Mouse (Mus musculus): Measurements from ENCODE around the gene H1f0. TPM values are rescaled to one million over a fixed set of nuclear protein-coding genes. Genes with fewer than 3 reads are reported as not detected.
"Not testable (repeated sequence)": the region's sequence is repeated elsewhere in the genome, so short reads cannot be mapped to it uniquely, and the experiment has no call there.

H1f0 gene
- polyA plus RNA-seq, 1 experiment, result 112 TPM

GRCm38 (mm10) chr15:79031908-79032307 lies 3.7 kb downstream of the H1f0 start:
- DNase-seq (ENCODE audit: extremely low spot score in 1 of 2, low spot score in 1 of 2), result not testable (repeated sequence)

DNA sequence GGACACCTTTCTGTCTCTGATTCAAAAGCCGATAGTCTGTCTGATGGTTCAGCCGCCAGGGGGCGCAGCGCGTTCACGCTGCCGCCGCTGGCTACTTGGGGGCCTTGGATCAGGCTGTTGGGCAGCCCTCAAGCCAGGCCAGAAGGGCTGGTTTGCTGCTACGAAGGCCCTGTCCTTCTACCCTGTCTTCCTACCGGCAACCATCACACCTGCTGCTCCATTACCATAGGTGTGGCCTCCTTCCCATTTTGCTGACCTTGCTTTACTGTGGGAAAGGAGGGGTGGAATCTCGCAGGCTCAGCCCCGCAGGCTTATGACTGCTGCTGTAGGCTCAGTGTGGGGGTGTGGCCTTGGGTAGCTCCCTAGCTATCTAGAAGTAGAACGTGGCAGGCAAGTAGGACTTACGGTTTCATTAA lies 9.7 kb downstream of the H1f0 start:
- DNase-seq (ENCODE audit: extremely low spot score in 1 of 2, low spot score in 1 of 2), result peak in 1 of 2 experiments; percentile 83

- no peak for DNase-seq (ENCODE audit: extremely low spot score in 1 of 2, low spot score in 1 of 2)
Measured at GRCm38 (mm10) chr15:79038331-79038730, 10.1 kb downstream of the H1f0 start.

DNA sequence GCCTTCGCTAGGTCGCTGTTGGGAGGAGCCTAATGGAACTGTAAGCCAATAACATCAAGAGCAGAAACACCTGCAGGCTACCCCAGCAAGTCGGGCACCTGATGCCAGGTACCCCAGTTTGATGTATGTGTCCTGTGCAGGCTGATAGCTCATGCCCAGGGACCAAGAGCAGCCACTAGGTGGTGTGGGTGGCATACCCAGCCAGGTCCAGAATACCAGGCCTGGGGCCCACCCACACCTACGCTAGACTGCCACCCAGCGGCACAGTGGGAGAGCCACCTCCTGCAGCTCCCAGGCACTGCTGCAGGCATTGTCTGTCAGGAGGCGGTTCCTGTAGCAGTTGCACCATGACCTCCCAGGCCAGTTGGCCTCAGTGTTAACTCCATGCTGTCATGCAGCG lies 10.6 kb downstream of the H1f0 start:
- peak in 1 of 2 experiments; percentile 68 for DNase-seq (ENCODE audit: extremely low spot score in 1 of 2, low spot score in 1 of 2)

DNA sequence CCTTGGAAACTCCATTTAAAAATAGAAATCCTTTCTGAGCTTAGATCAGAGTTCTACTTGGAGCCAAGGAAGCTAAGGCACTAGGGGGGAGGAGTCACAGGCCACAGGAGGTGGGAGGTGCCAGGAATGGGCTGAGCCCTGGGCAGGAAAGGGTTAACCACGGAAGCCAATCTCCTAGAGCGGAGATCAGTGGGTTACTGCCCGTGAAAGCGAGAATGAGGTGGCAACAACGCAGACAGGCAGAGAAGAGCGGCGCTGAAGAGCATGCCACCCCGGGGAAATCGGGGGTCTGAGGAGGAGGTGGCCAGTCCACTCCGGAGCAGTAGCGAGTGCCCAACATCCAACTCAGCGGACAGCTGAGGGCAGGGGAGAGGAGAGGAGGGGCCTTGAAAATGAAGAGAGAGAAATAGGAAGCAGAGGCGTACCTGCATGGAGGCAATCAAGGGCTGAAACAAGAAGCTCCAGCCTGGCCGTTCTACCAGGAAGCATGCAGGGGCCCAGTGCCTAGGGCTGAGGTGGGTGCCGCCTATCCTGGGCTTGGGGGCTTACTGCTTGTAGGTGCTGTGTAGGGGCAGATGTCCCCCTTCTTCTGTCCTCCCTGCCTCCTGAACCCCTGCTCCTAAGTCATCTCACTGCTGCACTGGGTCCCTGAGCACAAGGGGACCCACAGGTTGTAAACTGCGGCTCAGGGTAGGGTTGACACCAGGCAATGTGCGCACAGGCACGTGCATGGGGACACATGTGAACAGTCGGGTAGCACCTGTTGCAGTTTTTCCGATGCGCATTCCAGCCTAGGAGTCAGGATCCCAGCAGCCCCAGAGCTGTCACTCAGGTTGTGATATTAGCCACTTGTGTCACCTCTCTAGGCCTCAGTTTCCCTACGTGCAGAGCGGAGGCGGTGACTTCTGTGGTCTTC lies 12.5 kb downstream of the H1f0 start:
- DNase-seq (ENCODE audit: extremely low spot score in 1 of 2, low spot score in 1 of 2), result no peak

- no peak for DNase-seq (ENCODE audit: extremely low spot score in 1 of 2, low spot score in 1 of 2)
Measured at GRCm38 (mm10) chr15:79041585-79041984, 13.3 kb downstream of the H1f0 start, which contains the start of gene Galr3. Galr3 (plus strand) TSS chr15:79041885.

GRCm38 (mm10) chr15:79042721-79043491 lies 14.7 kb downstream of the H1f0 start:
- DNase-seq (ENCODE audit: extremely low spot score in 1 of 2, low spot score in 1 of 2), result peak in 1 of 2 experiments; percentile 65

- no peak for DNase-seq (ENCODE audit: extremely low spot score in 1 of 2, low spot score in 1 of 2)
Measured at GRCm38 (mm10) chr15:79044837-79045236, 16.6 kb downstream of the H1f0 start.

- DNase-seq (ENCODE audit: extremely low spot score in 1 of 2, low spot score in 1 of 2), result no peak
Measured at GRCm38 (mm10) chr15:79048186-79048585, 19.9 kb downstream of the H1f0 start.

GRCm38 (mm10) chr15:79050160-79050845 lies 22.1 kb downstream of the H1f0 start:
- DNase-seq (ENCODE audit: extremely low spot score in 1 of 2, low spot score in 1 of 2), result no peak

DNA sequence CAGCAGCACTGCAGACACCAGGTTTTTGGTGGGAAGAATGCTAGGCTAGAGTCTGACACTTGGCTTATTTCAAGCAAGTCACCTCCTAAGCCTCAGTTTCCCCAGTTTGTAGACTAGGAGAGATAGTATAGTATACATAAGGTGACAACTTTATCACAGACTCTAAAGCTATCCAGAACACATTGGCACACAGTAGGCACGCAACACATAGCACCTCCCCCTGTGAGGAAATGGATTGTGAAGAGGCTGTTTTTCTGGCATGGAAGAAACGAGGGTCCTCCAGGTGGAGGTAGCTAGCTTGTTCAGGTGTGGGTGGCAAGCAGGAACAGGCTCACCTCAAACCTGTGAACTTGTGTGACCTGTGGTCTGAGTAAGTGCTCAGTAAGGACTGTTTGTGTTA lies 22.7 kb downstream of the H1f0 start:
- no peak for DNase-seq (ENCODE audit: extremely low spot score in 1 of 2, low spot score in 1 of 2)

- no peak for DNase-seq (ENCODE audit: extremely low spot score in 1 of 2, low spot score in 1 of 2)
Measured at GRCm38 (mm10) chr15:79051461-79052360, 23.5 kb downstream of the H1f0 start.

- DNase-seq (ENCODE audit: extremely low spot score in 1 of 2, low spot score in 1 of 2), result no peak
Measured at GRCm38 (mm10) chr15:79052366-79052765, 24.1 kb downstream of the H1f0 start.

GRCm38 (mm10) chr15:79056601-79057000 lies 28.4 kb downstream of the H1f0 start:
- no peak for DNase-seq (ENCODE audit: extremely low spot score in 1 of 2, low spot score in 1 of 2)

GRCm38 (mm10) chr15:79057850-79058249 lies 29.6 kb downstream of the H1f0 start:
- no peak for DNase-seq (ENCODE audit: extremely low spot score in 1 of 2, low spot score in 1 of 2)

DNA sequence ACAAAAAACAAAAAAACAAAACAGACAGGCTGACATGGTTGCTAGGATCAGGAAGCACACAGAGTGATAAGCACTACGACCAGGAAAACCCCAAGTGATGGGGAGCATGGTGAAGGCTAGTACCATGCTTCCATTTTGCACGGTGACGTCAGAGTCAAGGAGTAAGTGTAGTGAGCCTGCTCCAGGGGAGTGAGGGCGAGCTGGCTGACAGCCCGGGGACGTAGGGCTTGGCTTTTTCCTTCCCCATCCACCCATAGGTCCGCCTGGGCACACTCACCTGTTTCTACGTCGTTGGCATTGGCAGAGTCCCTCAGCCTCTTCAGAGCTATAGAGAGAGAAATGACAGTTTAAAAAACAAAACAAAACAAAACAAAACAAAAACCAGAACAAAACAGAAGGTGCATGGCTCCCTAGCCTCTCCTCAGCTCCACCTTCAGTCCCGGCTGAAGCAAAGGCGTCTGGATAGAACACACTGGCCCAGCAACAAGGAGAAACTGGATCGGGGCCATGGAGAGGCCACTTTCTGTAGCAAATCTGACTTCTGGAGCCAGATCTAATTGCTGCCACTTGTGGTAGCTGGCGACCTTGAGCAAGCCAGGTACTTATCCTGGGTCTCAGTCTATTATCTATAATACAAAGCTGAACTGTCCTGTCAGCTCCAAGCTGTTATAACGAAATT lies 32.8 kb downstream of the H1f0 start:
- DNase-seq (ENCODE audit: extremely low spot score in 1 of 2, low spot score in 1 of 2), result no peak

GRCm38 (mm10) chr15:79062376-79063159 lies 34.3 kb downstream of the H1f0 start, which contains the start of gene Ankrd54:
Ankrd54 (minus strand) TSS chr15:79062893.
- DNase-seq (ENCODE audit: extremely low spot score in 1 of 2, low spot score in 1 of 2), result peak; percentile 99 to 100

- DNase-seq (ENCODE audit: extremely low spot score in 1 of 2, low spot score in 1 of 2), result no peak
Measured at GRCm38 (mm10) chr15:79063160-79063740, 35.0 kb downstream of the H1f0 start.
